Mouse (Mus musculus): ENCODE data around the gene Pagr1b. TPM values are rescaled to one million over a fixed set of nuclear protein-coding genes. Genes with fewer than 3 reads are reported as not detected.

Pagr1b gene
- total and polyA plus RNA-seq, 3 experiments, result 0.30 to 6.6 TPM; not detected in 1

GRCm38 (mm10) chr7:126975950-126976866 lies 40.1 kb downstream of the Pagr1b start, which contains the start of gene Cdiptos (continued):
- TF ChIP-seq POLR2AphosphoS2 (IDR thresholded peaks at IDR 0.05; ENCODE audit: low read depth, low read length), result no peak

DNA sequence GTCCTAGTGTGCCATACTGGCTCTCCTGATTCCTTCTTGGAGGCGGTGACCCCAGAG lies 40.6 kb downstream of the Pagr1b start, which contains the start of gene Cdipt:
Gene Cdipt (plus strand): TSS at position 22 of the 57 bp plus-strand sequence.
- Histone ChIP-seq H3K36me3 (replicated peaks in 1 of 2; ENCODE audit: control insufficient read depth in 1 of 2, insufficient read depth in 1 of 2, low read length in 1 of 2) (peaks cover 33 to 60% of the 10 kb centered on the region in 2 experiments), H3K4me1 (ENCODE audit: control insufficient read depth in 1 of 2, insufficient read depth in 2 of 2) (peaks cover 10 to 38% of the 10 kb centered on the region in 2 experiments), H3K27ac (ENCODE audit: insufficient read depth, low read depth) (peak within 1 kb of the TSS; percentile 54; the same call in 1 of the 2 replicates), H3K4me2 (ENCODE audit: insufficient read depth, low read depth, poor library complexity, severe bottlenecking) (peak within 1 kb of the TSS; percentile 76), H3K4me3 (replicated peaks in 1 of 3; ENCODE audit: low read depth in 2 of 3, low read length in 2 of 3, poor library complexity in 1 of 3) (peak within 1 kb of the TSS; percentile 76 to 98 (median 97)), H3K79me2 (replicated peaks; ENCODE audit: control insufficient read depth, extremely low read depth, insufficient read depth, poor library complexity, severe bottlenecking) (peaks cover 17% of the 10 kb centered on the region), H3K27me3 (replicated peaks) (no peaks in the 10 kb centered on the region), H3K9me3 (replicated peaks; ENCODE audit: low read length) (no peaks in the 10 kb centered on the region), H3K9ac (ENCODE audit: insufficient read depth, low read depth) (peak within 1 kb of the TSS; percentile 89)
- TF ChIP-seq ZC3H11A (IDR thresholded peaks at IDR 0.05; ENCODE audit: low read depth, low read length), result no peak
- TF ChIP-seq CHD2 (IDR thresholded peaks at IDR 0.05; ENCODE audit: low read length), result no peak
- no peak for TF ChIP-seq MAFK (IDR thresholded peaks at IDR 0.05; ENCODE audit: insufficient replicate concordance, low read length)
- no peak for TF ChIP-seq ZKSCAN1 (IDR thresholded peaks at IDR 0.05; ENCODE audit: borderline replicate concordance, low read depth, low read length)
- TF ChIP-seq JUN (IDR thresholded peaks at IDR 0.05; ENCODE audit: insufficient read depth, low read depth, low read length), result no peak
- TF ChIP-seq KAT2A (IDR thresholded peaks at IDR 0.05; ENCODE audit: insufficient replicate concordance, low read length), result no peak
- dilution Hi-C loops (cut with MboI; ENCODE audit: extremely low pct_ligation_motif_present, extremely low pct_unique_long_range_greater_than_20kb, low sequenced_read_pairs), result no loop called here
- in situ Hi-C loops (cut with MboI; ENCODE audit: low pct_ligation_motif_present, low pct_unique_long_range_greater_than_20kb, low sequenced_read_pairs), result loop anchor here (25.0 kb wide), 1 partner anchor 812 kb away; the partner anchor contains the start of genes Gm49388 and Setd1a
- no peak for DNase-seq (ENCODE audit: extremely low read depth)

- TF ChIP-seq IRF4 (IDR thresholded peaks at IDR 0.05; ENCODE audit: low read depth, low read length) (no peak), RAD21 (IDR thresholded peaks at IDR 0.05; ENCODE audit: low read depth, low read length) (no peak), CTCF (conservative IDR thresholded peaks at IDR 0.05 in 1 of 2, IDR thresholded peaks at IDR 0.05 in 1 of 2; ENCODE audit: low read depth in 2 of 2, low read length in 2 of 2) (no peak), MAZ (IDR thresholded peaks at IDR 0.05; ENCODE audit: low read depth, low read length) (no peak), GABPA (IDR thresholded peaks at IDR 0.05; ENCODE audit: insufficient replicate concordance, low read depth, low read length) (no peak), NELFE (IDR thresholded peaks at IDR 0.05; ENCODE audit: low read depth, low read length) (no peak), KAT2A (IDR thresholded peaks at IDR 0.05; ENCODE audit: insufficient replicate concordance, low read length) (no peak), CHD1 (IDR thresholded peaks at IDR 0.05; ENCODE audit: low read depth, low read length) (no peak), MAX (IDR thresholded peaks at IDR 0.05; ENCODE audit: low read length) (no peak), ELF1 (IDR thresholded peaks at IDR 0.05; ENCODE audit: low read depth, low read length) (no peak; the same call in 1 of the 2 replicates), ZC3H11A (IDR thresholded peaks at IDR 0.05; ENCODE audit: low read depth, low read length) (no peak), TCF12 (IDR thresholded peaks at IDR 0.05; ENCODE audit: low read depth, low read length) (no peak), MAFK (IDR thresholded peaks at IDR 0.05; ENCODE audit: insufficient replicate concordance, low read length) (no peak), MYC (IDR thresholded peaks at IDR 0.05; ENCODE audit: low read depth, low read length) (no peak), UBTF (IDR thresholded peaks at IDR 0.05; ENCODE audit: low read depth, low read length) (no peak), USF2 (conservative IDR thresholded peaks at IDR 0.05; ENCODE audit: low read depth, low read length) (no peak), ZMIZ1 (IDR thresholded peaks at IDR 0.05; ENCODE audit: low read depth, low read length) (no peak)
- Histone ChIP-seq H3K27ac (ENCODE audit: insufficient read depth, low read depth) (no peak overlapping the region), H3K36me3 (replicated peaks in 1 of 2; ENCODE audit: control insufficient read depth in 1 of 2, insufficient read depth in 1 of 2, low read length in 1 of 2) (peaks cover 34 to 60% of the 10 kb centered on the region in 2 experiments), H3K79me2 (replicated peaks; ENCODE audit: control insufficient read depth, extremely low read depth, insufficient read depth, poor library complexity, severe bottlenecking) (peaks cover 17% of the 10 kb centered on the region), H3K4me3 (replicated peaks in 1 of 3; ENCODE audit: low read depth in 2 of 3, low read length in 2 of 3, poor library complexity in 1 of 3) (peak overlapping the region; percentile 41 to 97 (median 56)), H3K9ac (ENCODE audit: insufficient read depth, low read depth) (peak overlapping the region; percentile 49; the same call in 1 of the 2 replicates), H3K27me3 (replicated peaks) (no peaks in the 10 kb centered on the region), H3K4me2 (ENCODE audit: insufficient read depth, low read depth, poor library complexity, severe bottlenecking) (peak overlapping the region; percentile 50), H3K9me3 (replicated peaks; ENCODE audit: low read length) (no peaks in the 10 kb centered on the region), H3K4me1 (ENCODE audit: control insufficient read depth in 1 of 2, insufficient read depth in 2 of 2) (peaks cover 9 to 38% of the 10 kb centered on the region in 2 experiments)
- in situ Hi-C loops (cut with MboI; ENCODE audit: low pct_ligation_motif_present, low pct_unique_long_range_greater_than_20kb, low sequenced_read_pairs) (loop anchor here (25.0 kb wide), 1 partner anchor 812 kb away; the partner anchor contains the start of genes Gm49388 and Setd1a), dilution Hi-C loops (cut with MboI; ENCODE audit: extremely low pct_ligation_motif_present, extremely low pct_unique_long_range_greater_than_20kb, low sequenced_read_pairs) (no loop called here)
- DNase-seq (ENCODE audit: extremely low read depth), result no peak
Measured at GRCm38 (mm10) chr7:126975493-126975892, 40.8 kb downstream of the Pagr1b start.

Measured in CH12.LX (cell line).